Mouse (Mus musculus) splenic B cell, adult 2 months (primary cell): ENCODE data around the gene Olfr1370.
"Not testable (repeated sequence)": the region's sequence is repeated elsewhere in the genome, so short reads cannot be mapped to it uniquely, and the experiment has no call there.

Experiments used
- DNase-seq: peaks from one replicate; pipeline ENCODE4 v3.0.0-alpha.2; 2011; ENCODE audit warnings: low read depth, low spot score
- H3K27me3 ChIP-seq: 2 replicates; pipeline ENCODE4 v1.6.1; 2012; ENCODE audit warnings: mild to moderate bottlenecking, low read length, moderate library complexity, mixed read lengths; ENCODE audit not compliant: control insufficient read depth, poor library complexity, insufficient read depth, severe bottlenecking
- H3K36me3 ChIP-seq: 2 replicates; pipeline ENCODE4 v1.6.1; 2012; ENCODE audit warnings: mild to moderate bottlenecking, low read length, moderate library complexity, mixed read lengths; ENCODE audit not compliant: control insufficient read depth, poor library complexity, insufficient read depth, severe bottlenecking

The Olfr1370 gene

GRCm38 (mm10) chr13:21074847-21075246, at the start of gene Olfr1370:
Olfr1370 (minus strand) TSS chr13:21074947.
- Histone ChIP-seq H3K36me3 (no peaks in the 10 kb centered on the region), H3K27me3 (no peaks in the 10 kb centered on the region)
- DNase-seq: no peak

- Histone ChIP-seq H3K36me3 (no peaks in the 10 kb centered on the region), H3K27me3 (no peaks in the 10 kb centered on the region)
- no peak for DNase-seq
Measured at GRCm38 (mm10) chr13:21114121-21114520, 39.4 kb upstream of the Olfr1370 start.

GRCm38 (mm10) chr13:21111183-21111582, 36.4 kb upstream of the Olfr1370 start, which contains the start of gene Olfr1369-ps1:
Olfr1369-ps1 (plus strand) TSS chr13:21111483.
- H3K27me3 ChIP-seq, H3K36me3 ChIP-seq, DNase-seq: not testable (repeated sequence)

- no peak for DNase-seq
- Histone ChIP-seq H3K27me3 (no peaks in the 10 kb centered on the region), H3K36me3 (no peaks in the 10 kb centered on the region)
Measured at GRCm38 (mm10) chr13:21110441-21110840, 35.7 kb upstream of the Olfr1370 start.

DNA sequence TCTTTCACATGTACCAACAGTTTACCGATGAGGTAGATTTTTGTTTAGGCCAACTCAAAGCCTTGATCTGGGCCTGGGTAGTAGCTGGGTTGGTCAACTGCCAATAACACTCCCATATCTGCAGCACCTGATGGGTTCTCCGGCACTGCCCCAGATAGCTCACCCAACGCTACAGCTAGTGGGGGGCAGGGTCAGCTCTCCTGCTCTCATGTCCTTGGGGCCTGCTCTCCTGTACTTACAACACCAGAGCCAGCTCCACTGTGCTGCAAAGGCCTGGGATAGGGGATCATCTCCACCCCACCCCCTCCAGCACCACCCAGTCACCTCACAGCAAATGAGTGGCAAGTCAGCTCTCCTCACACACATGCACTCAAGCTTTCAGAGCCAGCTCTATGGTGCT, 35.0 kb upstream of the Olfr1370 start:
- DNase-seq: no peak
- Histone ChIP-seq H3K36me3 (no peaks in the 10 kb centered on the region), H3K27me3 (no peaks in the 10 kb centered on the region)

DNA sequence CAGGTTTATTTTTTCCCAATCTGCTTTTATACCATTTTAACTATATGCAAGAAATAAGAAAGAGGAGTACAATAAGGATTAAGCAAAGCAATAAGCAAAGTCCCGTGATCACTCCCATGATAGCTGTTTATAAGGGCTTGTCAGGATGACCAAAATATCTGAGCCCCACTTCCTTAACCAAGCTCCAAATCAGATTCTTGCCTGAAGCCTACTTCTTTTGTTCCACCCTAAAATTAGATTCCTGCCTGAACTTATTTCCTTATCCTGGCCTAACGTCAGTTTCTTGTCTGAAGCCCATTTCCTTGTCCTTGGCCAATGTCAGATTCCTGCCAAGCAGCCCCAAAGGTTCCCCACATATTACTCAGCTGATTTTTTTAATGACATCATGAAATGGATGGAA, 7.9 kb upstream of the Olfr1370 start:
- no peaks in the 10 kb centered on the region for H3K27me3 ChIP-seq
- no peaks in the 10 kb centered on the region for H3K36me3 ChIP-seq
- DNase-seq: no peak

GRCm38 (mm10) chr13:21066021-21066420, 8.7 kb downstream of the Olfr1370 start:
- DNase-seq: no peak
- Histone ChIP-seq H3K27me3 (no peaks in the 10 kb centered on the region), H3K36me3 (no peaks in the 10 kb centered on the region)

GRCm38 (mm10) chr13:21050118-21050517, 24.6 kb downstream of the Olfr1370 start:
- H3K36me3 ChIP-seq: no peaks in the 10 kb centered on the region
- no peak for DNase-seq

GRCm38 (mm10) chr13:21040589-21041199, 34.1 kb downstream of the Olfr1370 start:
- no peak for DNase-seq
- Histone ChIP-seq H3K27me3 (no peaks in the 10 kb centered on the region), H3K36me3 (no peaks in the 10 kb centered on the region)

More at GRCm38 (mm10) chr13:21050118-21050517, 24.6 kb downstream of the Olfr1370 start:
- no peaks in the 10 kb centered on the region for H3K27me3 ChIP-seq

- Histone ChIP-seq H3K36me3 (no peaks in the 10 kb centered on the region), H3K27me3 (no peaks in the 10 kb centered on the region)
Measured at GRCm38 (mm10) chr13:21035981-21036380, 38.8 kb downstream of the Olfr1370 start.

GRCm38 (mm10) chr13:21035011-21035410, 39.7 kb downstream of the Olfr1370 start:
- no peak for DNase-seq
- Histone ChIP-seq H3K27me3 (no peaks in the 10 kb centered on the region), H3K36me3 (no peaks in the 10 kb centered on the region)

More at GRCm38 (mm10) chr13:21035981-21036380, 38.8 kb downstream of the Olfr1370 start:
- no peak for DNase-seq

- H3K36me3 ChIP-seq: no peaks in the 10 kb centered on the region
Measured at GRCm38 (mm10) chr13:21033176-21033575, 41.6 kb downstream of the Olfr1370 start.

DNA sequence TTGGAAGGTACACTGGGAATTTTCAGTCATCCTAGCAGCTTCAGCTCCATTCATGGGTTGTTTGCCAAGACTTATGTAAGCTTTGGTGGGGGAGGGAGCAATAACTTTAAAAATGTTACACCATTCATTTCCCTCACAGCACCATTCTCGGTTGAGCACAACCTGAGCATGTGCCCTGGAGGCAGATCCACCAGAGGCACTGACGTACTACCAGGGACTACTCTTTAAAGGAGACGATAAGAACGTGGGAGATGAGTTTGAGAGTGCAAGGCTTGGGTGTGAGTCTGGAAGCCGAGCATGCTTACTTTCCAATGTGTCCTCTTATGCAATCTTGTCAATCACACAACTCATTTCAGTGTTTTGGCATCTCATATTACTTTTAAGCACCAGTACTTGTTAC, 49.9 kb downstream of the Olfr1370 start:
- no peak for DNase-seq
- H3K36me3 ChIP-seq: no peaks in the 10 kb centered on the region
- no peaks in the 10 kb centered on the region for H3K27me3 ChIP-seq

More at GRCm38 (mm10) chr13:21033176-21033575, 41.6 kb downstream of the Olfr1370 start:
- H3K27me3 ChIP-seq: no peaks in the 10 kb centered on the region
- no peak for DNase-seq
